Mouse (Mus musculus) ES-E14 (cell line): Measurements from ENCODE around the gene Dennd4a.

ENCODE experiments used
- CHD2 ChIP-seq: IDR thresholded peaks from 2 replicates; pipeline ENCODE4 v1.6.1; 2014; ENCODE audit warnings: mild to moderate bottlenecking, low read depth, low read length, inconsistent platforms
- HCFC1 ChIP-seq: IDR thresholded peaks from 2 replicates; pipeline ENCODE4 v1.6.1; 2012; ENCODE audit warnings: low read length, inconsistent platforms, borderline replicate concordance; ENCODE audit not compliant: insufficient read depth
- MAFK ChIP-seq: IDR thresholded peaks from 2 replicates; pipeline ENCODE4 v1.6.1; 2014; ENCODE audit warnings: mild to moderate bottlenecking, low read depth, low read length, inconsistent platforms; ENCODE audit not compliant: insufficient read depth
- ZC3H11A ChIP-seq: IDR thresholded peaks from 2 replicates; pipeline ENCODE4 v1.6.1; 2012; ENCODE audit warnings: low read depth, mild to moderate bottlenecking, inconsistent platforms, low read length, borderline replicate concordance
- ZNF384 ChIP-seq: IDR thresholded peaks from 2 replicates; pipeline ENCODE4 v1.6.1; 2012; ENCODE audit warnings: low read depth, low read length, inconsistent platforms

GRCm38 (mm10) chr9:64779628-64780027, 31.5 kb upstream of the Dennd4a start:
- no peak for TF ChIP-seq MAFK
- no peak for TF ChIP-seq HCFC1
- no peak for TF ChIP-seq CHD2
- TF ChIP-seq ZNF384, result no peak
- TF ChIP-seq ZC3H11A, result no peak
